Mouse (Mus musculus) brain, embryonic 14.5 days (tissue): Measurements from ENCODE around the gene Slc4a5.

ENCODE experiments used
- CTCF ChIP-seq: fragments of 200-500 bp; IDR thresholded peaks from 2 replicates; pipeline ENCODE4 v1.5.1; 2012; ENCODE audit warnings: inconsistent platforms, mild to moderate bottlenecking, moderate library complexity, borderline replicate concordance; ENCODE audit not compliant: insufficient read depth, insufficient read length; ENCODE audit errors: extremely low read depth
- POLR2A ChIP-seq: fragments of 200-500 bp; IDR thresholded peaks from 2 replicates; pipeline ENCODE4 v1.6.1; 2012; ENCODE audit warnings: mild to moderate bottlenecking, inconsistent platforms, borderline replicate concordance; ENCODE audit not compliant: poor library complexity, insufficient read depth, insufficient read length, severe bottlenecking; ENCODE audit errors: extremely low read depth

DNA sequence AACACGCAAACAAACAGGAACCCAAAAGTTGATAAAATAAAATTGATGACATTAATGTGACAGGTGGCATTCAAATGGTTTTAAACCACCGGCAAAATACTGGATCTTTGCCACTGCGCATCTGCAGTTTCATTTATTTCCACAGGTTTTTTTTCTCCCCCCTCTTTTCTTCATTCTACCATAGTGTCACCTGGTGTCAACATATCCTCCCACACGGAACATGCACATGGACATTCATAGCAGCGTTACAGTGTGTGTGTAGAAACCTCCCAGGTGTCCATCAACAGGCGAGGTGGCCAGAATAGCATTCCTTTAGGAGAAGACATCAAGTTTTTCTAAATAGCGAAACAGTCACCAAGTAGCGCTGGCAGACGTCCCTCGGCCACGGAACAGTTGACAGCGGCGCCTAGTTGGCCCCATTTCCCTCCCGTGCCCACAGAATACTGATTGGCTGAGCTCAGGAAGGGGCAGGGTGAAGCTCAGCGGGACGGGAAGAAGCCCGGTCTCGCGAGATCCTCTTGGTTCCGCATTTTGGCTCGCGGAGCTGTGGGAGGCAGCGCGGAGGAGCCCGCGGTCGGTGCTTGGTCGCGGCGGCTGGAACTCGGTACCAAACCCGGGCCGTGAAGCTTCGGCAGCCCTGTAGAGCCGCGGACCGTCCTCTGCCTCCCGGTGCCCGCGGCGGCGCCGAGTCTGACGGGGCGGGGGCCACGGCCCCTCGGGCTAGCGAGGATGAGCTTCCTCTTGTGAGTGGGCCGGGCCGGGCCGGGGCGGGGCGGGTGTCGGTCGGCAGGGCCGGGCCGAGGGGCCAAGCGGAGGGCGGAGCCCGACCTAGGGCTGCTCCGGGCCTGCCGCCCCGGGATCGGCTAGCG lies 106.1 kb downstream of the Slc4a5 start, which contains the start of the genes Mthfd2 and Mob1a:
- no peak for TF ChIP-seq CTCF
- peak; percentile 89 for TF ChIP-seq POLR2A
